Mouse (Mus musculus): ENCODE measurements around the gene Prkab1. TPM values are rescaled to one million over a fixed set of nuclear protein-coding genes. Genes with fewer than 3 reads are reported as not detected.

Gene Prkab1
- total and polyA plus RNA-seq, 3 experiments = 109 to 175 TPM; not detected in 1

DNA sequence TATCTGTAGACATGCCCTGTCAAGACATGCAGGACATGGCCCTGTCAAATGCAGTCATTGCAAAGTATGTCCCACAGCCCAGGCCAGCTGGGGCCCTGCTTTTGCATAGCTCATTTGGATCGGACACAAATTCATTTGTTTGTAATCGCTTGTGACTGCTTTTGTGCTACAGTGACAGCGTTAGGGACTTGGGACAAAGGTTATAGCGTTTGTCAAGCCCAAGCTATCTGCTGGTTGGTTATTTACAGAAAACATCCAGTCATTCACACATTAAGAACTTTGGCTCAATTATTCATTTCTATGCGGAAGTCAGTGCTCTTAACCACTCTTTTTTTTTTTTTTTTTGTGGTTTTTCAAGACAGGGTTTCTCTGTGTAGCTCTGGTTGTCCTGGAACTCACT, 27.9 kb upstream of the Prkab1 start:
- Histone ChIP-seq H3K4me1 (ENCODE audit: control insufficient read depth in 1 of 2, insufficient read depth in 2 of 2, low read length in 2 of 2) (no peaks in the 10 kb centered on the region), H3K9ac (ENCODE audit: control insufficient read depth, low read depth, low read length, poor library complexity, severe bottlenecking) (no peak overlapping the region), H3K9me3 (replicated peaks; ENCODE audit: insufficient read depth, low read length) (no peaks in the 10 kb centered on the region), H3K36me3 (ENCODE audit: control insufficient read depth in 1 of 2, insufficient read depth in 2 of 2, low read length in 2 of 2) (no peaks in the 10 kb centered on the region), H3K27ac (ENCODE audit: control insufficient read depth, low read depth, low read length) (no peak overlapping the region), H3K4me3 (ENCODE audit: control insufficient read depth in 1 of 2, insufficient read depth in 1 of 2, low read depth in 2 of 2, low read length in 2 of 2) (no peak overlapping the region), H3K27me3 (ENCODE audit: control insufficient read depth in 1 of 2, insufficient read depth in 2 of 2, low read length in 2 of 2) (no peaks in the 10 kb centered on the region), H3K79me2 (ENCODE audit: control insufficient read depth, insufficient read depth, low read length, poor library complexity) (no peaks in the 10 kb centered on the region)
- TF ChIP-seq ETS1 (IDR thresholded peaks at IDR 0.05; ENCODE audit: low read depth, low read length) (no peak), POLR2AphosphoS5 (IDR thresholded peaks at IDR 0.05; ENCODE audit: borderline replicate concordance, low read depth, low read length) (no peak), ZKSCAN1 (IDR thresholded peaks at IDR 0.05; ENCODE audit: low read depth, low read length) (no peak), TBP (IDR thresholded peaks at IDR 0.05; ENCODE audit: low read depth, low read length) (no peak), UBTF (IDR thresholded peaks at IDR 0.05; ENCODE audit: borderline replicate concordance, insufficient read depth, low read depth, low read length) (no peak), TAL1 (IDR thresholded peaks at IDR 0.05; ENCODE audit: low read length) (no peak), EP300 (IDR thresholded peaks at IDR 0.05; ENCODE audit: low read depth in 1 of 2, low read length in 2 of 2) (no peak), RAD21 (IDR thresholded peaks at IDR 0.05; ENCODE audit: low read depth, low read length) (no peak), TCF12 (IDR thresholded peaks at IDR 0.05; ENCODE audit: low read depth, low read length) (no peak), NRF1 (IDR thresholded peaks at IDR 0.05; ENCODE audit: insufficient read depth, low read depth, low read length, poor library complexity, severe bottlenecking) (no peak), BHLHE40 (IDR thresholded peaks at IDR 0.05; ENCODE audit: borderline replicate concordance, low read depth, low read length) (no peak), ZNF384 (IDR thresholded peaks at IDR 0.05; ENCODE audit: low read depth, low read length) (no peak), SMC3 (IDR thresholded peaks at IDR 0.05; ENCODE audit: low read depth, low read length) (no peak), JUND (IDR thresholded peaks at IDR 0.05; ENCODE audit: low read depth, low read length) (no peak), ZMIZ1 (IDR thresholded peaks at IDR 0.05; ENCODE audit: low read depth, low read length) (no peak), RCOR1 (IDR thresholded peaks at IDR 0.05; ENCODE audit: low read depth, low read length) (no peak)
- DNase-seq (ENCODE audit: low read depth, low spot score) = no peak

- TF ChIP-seq MYB (IDR thresholded peaks at IDR 0.05; ENCODE audit: low read depth, low read length) = no peak
Observed at GRCm38 (mm10) chr5:116049821-116050220, 25.5 kb upstream of the Prkab1 start.

More at GRCm38 (mm10) chr5:116049821-116050220, 25.5 kb upstream of the Prkab1 start:
- Histone ChIP-seq H3K27ac (ENCODE audit: control insufficient read depth, low read depth, low read length) (no peak overlapping the region), H3K4me3 (ENCODE audit: control insufficient read depth in 1 of 2, insufficient read depth in 1 of 2, low read depth in 2 of 2, low read length in 2 of 2) (no peak overlapping the region), H3K9me3 (replicated peaks; ENCODE audit: insufficient read depth, low read length) (no peaks in the 10 kb centered on the region), H3K79me2 (ENCODE audit: control insufficient read depth, insufficient read depth, low read length, poor library complexity) (no peaks in the 10 kb centered on the region), H3K9ac (ENCODE audit: control insufficient read depth, low read depth, low read length, poor library complexity, severe bottlenecking) (no peak overlapping the region), H3K36me3 (ENCODE audit: control insufficient read depth in 1 of 2, insufficient read depth in 2 of 2, low read length in 2 of 2) (no peaks in the 10 kb centered on the region), H3K4me1 (ENCODE audit: control insufficient read depth in 1 of 2, insufficient read depth in 2 of 2, low read length in 2 of 2) (no peaks in the 10 kb centered on the region), H3K27me3 (ENCODE audit: control insufficient read depth in 1 of 2, insufficient read depth in 2 of 2, low read length in 2 of 2) (no peaks in the 10 kb centered on the region; a peak in 1 of 4 replicates)
- DNase-seq (ENCODE audit: low read depth, low spot score) = no peak
